Mouse (Mus musculus): ENCODE data around the gene Mrfap1. TPM values are rescaled to one million over a fixed set of nuclear protein-coding genes. Genes with fewer than 3 reads are reported as not detected.

Gene Mrfap1
- total and polyA plus RNA-seq, 2 experiments from 2014 or later, result 353 to 477 TPM

GRCm38 (mm10) chr5:36831272-36831671 lies 34.7 kb upstream of the Mrfap1 start:
- no peak for ATAC-seq
- H3K4me3 ChIP-seq (ENCODE audit: low read depth, low read length), result no peak overlapping the region
- no peaks in the 10 kb centered on the region for H3K27me3 ChIP-seq (ENCODE audit: insufficient read depth, low read length)
- no peak for TF ChIP-seq CTCF (IDR thresholded peaks at IDR 0.05; ENCODE audit: low read depth)
- H3K9ac ChIP-seq, result no peak overlapping the region
- H3K9me3 ChIP-seq (ENCODE audit: low read length), result no peaks in the 10 kb centered on the region
- H3K27ac ChIP-seq (ENCODE audit: low read depth, low read length), result no peak overlapping the region
- DNase-seq, result no peak
- H3K36me3 ChIP-seq (ENCODE audit: insufficient read depth), result no peaks in the 10 kb centered on the region
- H3K4me1 ChIP-seq (ENCODE audit: insufficient read depth), result 0 out of 2 replicates have a peak, but pooled peaks cover 4% of the 10 kb centered on the region
- no peak overlapping the region for H3K4me2 ChIP-seq (ENCODE audit: low read depth)
- WGBS, result 58% methylated on average over 7 of the region's 7 CpGs

- TF ChIP-seq CTCF (IDR thresholded peaks at IDR 0.05; ENCODE audit: low read depth), result peak; percentile 99
- no peaks in the 10 kb centered on the region for H3K27me3 ChIP-seq (ENCODE audit: insufficient read depth, low read length)
- WGBS, result 4% methylated on average over 46 of the region's 46 CpGs
- H3K4me1 ChIP-seq (ENCODE audit: insufficient read depth), result 0 out of 2 replicates have a peak, but pooled peaks cover 4% of the 10 kb centered on the region
- ATAC-seq, result peak; percentile 93
- peak within 1 kb of the TSS; percentile 72 for H3K4me2 ChIP-seq (ENCODE audit: low read depth)
- peak within 1 kb of the TSS; percentile 57 for H3K9ac ChIP-seq
- no peaks in the 10 kb centered on the region for H3K36me3 ChIP-seq (ENCODE audit: insufficient read depth)
- peak within 1 kb of the TSS; percentile 46 for H3K4me3 ChIP-seq (ENCODE audit: low read depth, low read length)
- no peak within 1 kb of the TSS for H3K27ac ChIP-seq (ENCODE audit: low read depth, low read length)
- no peaks in the 10 kb centered on the region for H3K9me3 ChIP-seq (ENCODE audit: low read length)
- peak; percentile 89 for DNase-seq
These were observed 33.6 kb upstream of the Mrfap1 start, which contains the start of gene Man2b2 for GRCm38 (mm10) chr5:36829913-36830879. Gene Man2b2, minus strand, starts transcription at chr5:36830653.

GRCm38 (mm10) chr5:36829098-36829497 lies 32.5 kb upstream of the Mrfap1 start:
- Histone ChIP-seq H3K9ac (no peak overlapping the region), H3K4me3 (ENCODE audit: low read depth, low read length) (no peak overlapping the region), H3K9me3 (ENCODE audit: low read length) (no peaks in the 10 kb centered on the region), H3K4me2 (ENCODE audit: low read depth) (no peak overlapping the region), H3K27me3 (ENCODE audit: insufficient read depth, low read length) (no peaks in the 10 kb centered on the region), H3K36me3 (ENCODE audit: insufficient read depth) (no peaks in the 10 kb centered on the region), H3K27ac (ENCODE audit: low read depth, low read length) (no peak overlapping the region), H3K4me1 (ENCODE audit: insufficient read depth) (0 out of 2 replicates have a peak, but pooled peaks cover 4% of the 10 kb centered on the region)
- 90% methylated on average over 4 of the region's 4 CpGs for WGBS
- DNase-seq (no peak), ATAC-seq (no peak)
- no peak for TF ChIP-seq CTCF (IDR thresholded peaks at IDR 0.05; ENCODE audit: low read depth)

- Histone ChIP-seq H3K9me3 (ENCODE audit: low read length) (no peaks in the 10 kb centered on the region), H3K36me3 (ENCODE audit: insufficient read depth) (no peaks in the 10 kb centered on the region), H3K4me1 (ENCODE audit: insufficient read depth) (no peaks in the 10 kb centered on the region), H3K4me3 (ENCODE audit: low read depth, low read length) (no peak overlapping the region), H3K9ac (no peak overlapping the region), H3K27me3 (ENCODE audit: insufficient read depth, low read length) (no peaks in the 10 kb centered on the region), H3K27ac (ENCODE audit: low read depth, low read length) (no peak overlapping the region), H3K4me2 (ENCODE audit: low read depth) (no peak overlapping the region)
- 90% methylated on average over 4 of the region's 4 CpGs for WGBS
- ATAC-seq, result no peak
- no peak for TF ChIP-seq CTCF (IDR thresholded peaks at IDR 0.05; ENCODE audit: low read depth)
- DNase-seq, result no peak
These were observed 26.3 kb upstream of the Mrfap1 start for GRCm38 (mm10) chr5:36822907-36823306.

GRCm38 (mm10) chr5:36820142-36820541 lies 23.6 kb upstream of the Mrfap1 start:
- Histone ChIP-seq H3K36me3 (ENCODE audit: insufficient read depth) (no peaks in the 10 kb centered on the region; the same call in 1 of the 2 replicates), H3K27me3 (ENCODE audit: insufficient read depth, low read length) (no peaks in the 10 kb centered on the region), H3K4me2 (ENCODE audit: low read depth) (no peak overlapping the region), H3K27ac (ENCODE audit: low read depth, low read length) (no peak overlapping the region), H3K9me3 (ENCODE audit: low read length) (no peaks in the 10 kb centered on the region), H3K9ac (no peak overlapping the region), H3K4me3 (ENCODE audit: low read depth, low read length) (no peak overlapping the region), H3K4me1 (ENCODE audit: insufficient read depth) (no peaks in the 10 kb centered on the region)
- peak; percentile 71 for ATAC-seq
- 46% methylated on average over 6 of the region's 6 CpGs for WGBS
- peak; percentile 80 for TF ChIP-seq CTCF (IDR thresholded peaks at IDR 0.05; ENCODE audit: low read depth)
- peak; percentile 52 for DNase-seq

- H3K4me2 ChIP-seq (ENCODE audit: low read depth), result no peak overlapping the region
- no peak for TF ChIP-seq CTCF (IDR thresholded peaks at IDR 0.05; ENCODE audit: low read depth)
- DNase-seq, result no peak
- no peak overlapping the region for H3K27ac ChIP-seq (ENCODE audit: low read depth, low read length)
- no peaks in the 10 kb centered on the region for H3K9me3 ChIP-seq (ENCODE audit: low read length)
- 0 out of 2 replicates have a peak, but pooled peaks have one; percentile 14 for ATAC-seq
- 93% methylated on average over 5 of the region's 5 CpGs for WGBS
- no peaks in the 10 kb centered on the region for H3K4me1 ChIP-seq (ENCODE audit: insufficient read depth)
- H3K4me3 ChIP-seq (ENCODE audit: low read depth, low read length), result no peak overlapping the region
- no peak overlapping the region for H3K9ac ChIP-seq
- no peaks in the 10 kb centered on the region for H3K27me3 ChIP-seq (ENCODE audit: insufficient read depth, low read length)
- no peaks in the 10 kb centered on the region; the same call in 1 of the 2 replicates for H3K36me3 ChIP-seq (ENCODE audit: insufficient read depth)
These were observed 23.2 kb upstream of the Mrfap1 start for GRCm38 (mm10) chr5:36819742-36820141.

GRCm38 (mm10) chr5:36817738-36818137 lies 21.2 kb upstream of the Mrfap1 start:
- Histone ChIP-seq H3K4me2 (ENCODE audit: low read depth) (no peak overlapping the region), H3K9me3 (ENCODE audit: low read length) (no peaks in the 10 kb centered on the region), H3K27me3 (ENCODE audit: insufficient read depth, low read length) (no peaks in the 10 kb centered on the region), H3K36me3 (ENCODE audit: insufficient read depth) (no peaks in the 10 kb centered on the region; the same call in 1 of the 2 replicates), H3K27ac (ENCODE audit: low read depth, low read length) (no peak overlapping the region), H3K4me3 (ENCODE audit: low read depth, low read length) (no peak overlapping the region), H3K4me1 (ENCODE audit: insufficient read depth) (no peaks in the 10 kb centered on the region), H3K9ac (no peak overlapping the region)
- DNase-seq, result no peak
- no peak for ATAC-seq
- 62% methylated on average over 3 of the region's 3 CpGs for WGBS
- peak; percentile 28; the same call in 1 of the 2 replicates for TF ChIP-seq CTCF (IDR thresholded peaks at IDR 0.05; ENCODE audit: low read depth)
